Mouse (Mus musculus): ENCODE results near the gene Pik3c2b. TPM values are rescaled to one million over a fixed set of nuclear protein-coding genes. Genes with fewer than 3 reads are reported as not detected.

Pik3c2b gene
- total RNA-seq, 2 experiments from 2014 or later = 12.4 to 18.6 TPM

GRCm38 (mm10) chr1:133069275-133070120 is 24.0 kb downstream of the Pik3c2b start:
- no peak for DNase-seq (ENCODE audit: low spot score in 2 of 2)
- intact Hi-C loops (cut with DNase I) = no loop called here

- no peak for DNase-seq (ENCODE audit: low spot score in 2 of 2)
- intact Hi-C loops (cut with DNase I) = no loop called here
Observed at GRCm38 (mm10) chr1:133070157-133070556, 24.7 kb downstream of the Pik3c2b start.

GRCm38 (mm10) chr1:133071666-133072381 is 26.4 kb downstream of the Pik3c2b start:
- intact Hi-C loops (cut with DNase I) = no loop called here
- peak; percentile 55 to 69 for DNase-seq (ENCODE audit: low spot score in 2 of 2)

DNA sequence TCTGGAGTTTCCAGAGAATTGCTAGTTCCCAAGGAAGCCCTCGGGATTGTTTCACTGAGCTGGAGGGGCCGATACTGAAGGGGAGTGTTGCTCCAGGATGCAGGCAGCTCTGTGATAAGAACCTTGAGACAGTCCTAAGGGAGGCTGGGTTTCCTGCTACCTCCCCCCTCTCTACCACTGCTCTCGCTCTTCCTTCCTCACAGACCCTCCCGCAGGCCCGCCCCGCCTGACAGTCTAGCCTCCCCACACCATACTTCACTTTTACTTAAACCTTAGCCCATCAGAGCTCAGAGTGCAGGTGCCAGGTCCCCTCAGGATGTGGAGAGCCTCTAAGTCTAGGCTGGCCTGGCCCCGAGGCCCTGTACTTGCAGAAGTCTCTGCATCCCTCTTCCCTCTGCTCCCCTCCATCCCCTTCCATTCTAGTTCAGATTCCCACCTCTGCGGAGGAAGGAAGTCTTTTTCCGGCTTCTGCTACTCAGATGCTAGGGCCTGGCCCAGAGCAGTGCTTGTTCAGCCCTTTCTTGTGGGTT is 27.9 kb downstream of the Pik3c2b start:
- intact Hi-C loops (cut with DNase I) = no loop called here
- DNase-seq (ENCODE audit: low spot score in 2 of 2) = no peak

- intact Hi-C loops (cut with DNase I) = no loop called here
- no peak for DNase-seq (ENCODE audit: low spot score in 2 of 2)
Observed at GRCm38 (mm10) chr1:133074541-133074940, 29.1 kb downstream of the Pik3c2b start.

DNA sequence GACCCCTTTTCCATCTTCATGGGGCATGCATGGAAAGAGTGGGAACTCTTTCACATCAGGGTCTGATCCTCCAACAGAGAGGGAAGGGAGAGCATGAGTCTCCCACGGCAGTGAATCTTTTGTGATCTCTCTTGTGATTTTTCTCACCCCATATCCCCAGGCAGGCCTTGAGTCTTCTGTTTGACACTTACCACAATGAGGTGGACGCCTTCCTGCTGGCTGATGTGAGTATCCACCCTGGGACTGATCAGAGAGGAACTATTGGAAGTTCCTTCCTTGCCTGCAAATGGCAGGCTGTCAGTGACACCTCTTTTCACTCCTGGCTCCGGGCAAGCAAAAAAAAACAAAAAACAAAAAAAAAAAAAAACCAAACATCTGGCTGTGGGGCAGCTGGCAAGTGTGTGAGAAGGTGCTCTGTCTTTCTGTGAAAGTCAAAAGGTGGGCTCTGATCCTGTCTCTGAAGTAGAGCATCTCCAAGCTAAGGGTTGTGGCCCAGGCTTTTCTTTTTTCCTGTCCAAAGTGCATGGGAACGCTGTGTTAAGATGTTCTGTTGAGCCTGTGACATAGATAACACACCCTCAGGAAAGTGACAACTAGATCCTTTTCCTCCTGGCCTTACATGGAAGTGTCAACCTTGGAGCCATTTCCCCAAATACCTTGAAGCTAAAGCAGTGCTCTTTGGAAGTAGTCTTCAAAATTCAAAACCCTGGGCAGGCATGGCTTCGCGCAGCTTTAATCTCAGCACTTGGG is 30.4 kb downstream of the Pik3c2b start:
- intact Hi-C loops (cut with DNase I) = no loop called here
- DNase-seq (ENCODE audit: low spot score in 2 of 2) = no peak

DNA sequence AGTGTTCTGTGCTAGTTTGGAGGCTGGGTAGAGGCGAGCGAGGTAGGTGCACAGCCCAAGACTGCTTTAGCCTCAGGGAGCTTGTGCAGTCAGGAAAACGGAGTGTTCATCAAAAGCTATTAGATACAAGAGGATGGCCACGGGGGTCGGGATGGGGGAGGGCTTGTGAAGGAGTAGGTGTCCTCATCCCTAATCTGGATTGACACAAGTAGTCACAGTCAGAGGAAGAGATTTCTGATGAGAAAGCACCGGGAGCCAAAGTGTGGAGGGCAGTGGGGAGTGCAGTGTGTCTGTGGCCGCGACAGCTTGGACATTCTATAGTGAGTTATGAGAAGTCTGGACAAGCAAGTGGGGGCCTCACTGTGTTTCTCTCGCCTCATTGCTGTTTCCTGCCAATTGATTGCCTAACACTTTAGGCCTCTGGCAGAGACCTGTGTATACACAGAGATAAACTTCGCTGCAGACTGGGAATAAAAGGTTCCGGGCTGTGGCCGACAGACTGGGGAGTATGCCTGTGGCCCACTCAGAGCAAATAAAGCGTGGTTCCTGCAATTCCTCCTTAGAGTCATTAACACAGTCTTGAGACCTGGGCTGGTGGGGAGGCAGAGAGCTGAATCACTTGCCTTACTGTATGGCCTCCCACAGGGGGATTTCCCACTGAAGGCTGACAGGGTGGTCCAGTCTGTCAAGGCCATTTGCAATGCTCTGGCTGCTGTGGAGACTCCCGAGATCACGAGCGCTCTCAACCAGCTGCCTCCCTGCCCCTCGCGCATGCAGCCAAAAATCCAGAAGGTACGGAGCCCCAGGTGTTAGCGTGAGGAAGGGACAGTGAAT is 31.4 kb downstream of the Pik3c2b start:
- intact Hi-C loops (cut with DNase I) = no loop called here
- DNase-seq (ENCODE audit: low spot score in 2 of 2) = no peak

DNA sequence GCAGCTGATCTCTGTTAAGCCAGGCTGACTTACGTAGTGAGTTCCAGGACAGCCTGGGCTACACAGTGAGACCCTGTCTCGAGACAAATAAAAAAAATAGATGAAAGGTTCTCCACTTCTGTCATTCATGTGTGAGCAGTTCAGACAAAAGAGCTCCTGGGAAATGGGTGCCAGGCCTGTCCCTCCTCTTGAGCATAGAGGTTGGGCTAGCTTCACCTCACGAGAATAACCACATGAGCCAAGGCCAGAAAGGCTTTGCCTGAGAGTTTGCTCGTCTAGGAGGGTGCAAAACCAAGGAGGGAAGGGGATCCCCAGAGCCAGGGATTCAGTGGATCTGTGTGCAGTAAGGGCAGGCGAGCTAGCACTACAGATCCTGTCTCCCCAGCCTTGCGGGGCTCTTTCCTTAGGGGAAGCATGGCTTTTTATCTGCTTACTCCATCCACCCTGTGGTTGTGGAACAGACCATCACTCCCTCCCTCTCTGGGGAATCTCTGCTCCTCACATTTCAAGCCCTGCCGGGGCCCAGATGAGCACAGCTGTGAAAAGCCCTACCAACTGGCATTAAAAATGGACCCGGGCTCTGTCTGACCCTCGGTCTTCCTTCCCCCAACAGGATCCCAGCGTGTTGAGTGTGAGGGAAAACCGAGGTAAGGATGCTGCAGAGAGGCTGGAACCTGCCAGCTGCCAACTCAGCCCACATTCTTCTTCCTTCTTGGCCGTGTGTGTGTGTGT is 32.3 kb downstream of the Pik3c2b start:
- intact Hi-C loops (cut with DNase I) = no loop called here
- peak in 1 of 2 experiments; percentile 20 for DNase-seq (ENCODE audit: low spot score in 2 of 2)

DNA sequence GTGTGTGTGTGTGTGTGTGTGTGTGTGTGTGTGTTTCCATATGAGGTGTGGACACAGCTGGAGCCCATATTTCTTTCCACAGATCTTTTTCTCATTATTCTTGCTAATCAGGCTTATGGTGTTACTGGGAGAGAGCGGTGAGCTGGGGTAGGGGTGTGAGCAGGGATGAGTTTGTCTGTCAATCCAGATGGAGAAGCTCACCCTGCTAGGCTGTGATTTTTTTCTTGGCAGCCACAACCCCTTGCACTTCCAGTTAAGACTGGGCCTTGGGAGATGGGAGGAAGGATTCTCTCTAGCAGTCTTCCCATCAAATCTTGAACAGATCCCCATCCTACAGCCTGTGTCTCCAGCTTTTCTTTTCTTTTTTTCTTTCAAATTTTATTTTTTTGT is 32.9 kb downstream of the Pik3c2b start:
- intact Hi-C loops (cut with DNase I) = no loop called here
- no peak for DNase-seq (ENCODE audit: low spot score in 2 of 2)

- intact Hi-C loops (cut with DNase I) = no loop called here
- no peak for DNase-seq (ENCODE audit: low spot score in 2 of 2)
Observed at GRCm38 (mm10) chr1:133079509-133079908, 34.0 kb downstream of the Pik3c2b start.

GRCm38 (mm10) chr1:133080079-133080561 is 34.7 kb downstream of the Pik3c2b start:
- DNase-seq (ENCODE audit: low spot score in 2 of 2) = no peak
- intact Hi-C loops (cut with DNase I) = no loop called here

DNA sequence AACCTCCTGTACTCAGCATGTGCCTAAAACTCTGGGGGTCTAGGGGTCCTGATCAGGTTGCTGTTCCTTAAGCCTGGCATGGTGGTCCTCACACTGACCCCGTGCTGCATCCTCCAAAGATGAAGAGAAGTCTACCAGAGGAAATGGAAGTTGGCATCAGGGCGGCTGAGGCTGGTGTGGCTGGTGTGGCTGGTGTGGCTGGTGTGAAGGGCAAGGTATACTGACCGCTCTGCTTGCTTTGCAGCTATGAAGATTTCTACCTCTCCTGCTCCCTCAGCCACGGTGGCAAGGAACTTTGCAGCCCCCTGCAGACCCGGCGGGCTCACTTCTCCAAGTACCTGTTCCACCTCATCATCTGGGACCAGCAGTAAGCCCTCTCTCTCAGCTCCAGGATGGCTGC is 35.2 kb downstream of the Pik3c2b start:
- intact Hi-C loops (cut with DNase I) = no loop called here
- DNase-seq (ENCODE audit: low spot score in 2 of 2) = no peak

DNA sequence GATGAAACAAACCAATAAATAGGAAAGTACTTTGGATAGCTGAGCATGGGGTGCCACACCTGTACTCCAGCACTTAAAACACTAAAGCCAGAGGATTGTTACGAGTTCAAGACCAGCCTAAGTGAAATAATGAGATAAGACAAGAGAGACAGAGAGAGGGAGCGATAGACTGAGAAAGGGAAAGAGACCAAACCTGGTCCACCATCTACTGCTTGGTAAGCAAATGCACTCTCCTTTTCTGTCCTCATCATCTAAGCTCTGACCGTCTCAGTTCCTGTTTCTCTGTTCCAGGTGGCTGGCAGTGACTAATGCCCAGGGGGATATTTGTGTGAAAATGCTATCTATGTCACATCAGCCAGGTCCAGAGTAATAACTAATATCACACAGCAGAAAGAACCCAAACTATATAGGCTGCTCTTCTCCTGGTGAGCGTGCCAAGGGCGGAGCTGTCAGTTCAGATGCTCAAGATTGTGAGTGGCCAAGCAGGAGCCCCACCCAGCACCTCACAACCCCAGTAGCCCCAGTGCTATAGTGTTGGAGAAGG is 37.6 kb downstream of the Pik3c2b start:
- DNase-seq (ENCODE audit: low spot score in 2 of 2) = no peak
- intact Hi-C loops (cut with DNase I) = no loop called here

DNA sequence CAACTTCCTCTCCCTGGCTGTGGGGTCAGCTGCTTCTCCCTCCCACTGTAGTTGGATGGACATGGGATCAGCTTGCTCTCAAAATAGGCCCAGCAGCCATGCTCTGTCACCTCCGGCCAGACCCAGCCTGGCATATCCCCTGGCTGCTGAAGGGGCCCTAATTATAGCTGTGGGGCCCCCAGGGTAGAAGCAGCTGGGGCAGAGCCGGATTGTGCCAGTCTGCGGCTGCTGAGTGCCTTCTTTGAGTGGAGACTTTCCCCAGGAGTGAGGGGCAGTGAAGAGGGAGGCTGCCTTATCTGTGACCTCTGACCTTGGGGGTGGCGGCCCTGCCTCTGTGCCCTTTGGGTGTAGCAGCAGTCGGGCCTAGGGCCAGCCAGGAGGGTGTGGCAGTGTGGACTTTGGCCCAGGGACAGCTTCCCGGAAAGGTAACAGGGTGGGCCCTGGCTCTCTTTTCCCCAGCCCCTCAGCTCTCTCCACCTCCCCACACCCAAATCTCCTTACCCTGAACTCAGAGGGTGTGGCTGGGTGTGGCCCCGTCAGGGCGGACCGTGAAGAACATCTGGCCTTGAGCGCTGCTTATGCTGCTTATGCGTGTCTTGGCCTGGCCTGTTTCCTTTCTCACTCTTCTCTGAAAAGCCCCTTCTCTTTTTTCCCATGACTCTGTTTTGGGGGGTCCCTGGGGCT is 38.6 kb downstream of the Pik3c2b start:
- intact Hi-C loops (cut with DNase I) = no loop called here
- no peak for DNase-seq (ENCODE audit: low spot score in 2 of 2)

GRCm38 (mm10) chr1:133084708-133085416 is 39.4 kb downstream of the Pik3c2b start:
- intact Hi-C loops (cut with DNase I) = loop anchor here (5.0 kb wide), 1 partner anchor 38 kb away; the partner anchor contains the start of gene Pik3c2b
- no peak for DNase-seq (ENCODE audit: low spot score in 2 of 2)

DNA sequence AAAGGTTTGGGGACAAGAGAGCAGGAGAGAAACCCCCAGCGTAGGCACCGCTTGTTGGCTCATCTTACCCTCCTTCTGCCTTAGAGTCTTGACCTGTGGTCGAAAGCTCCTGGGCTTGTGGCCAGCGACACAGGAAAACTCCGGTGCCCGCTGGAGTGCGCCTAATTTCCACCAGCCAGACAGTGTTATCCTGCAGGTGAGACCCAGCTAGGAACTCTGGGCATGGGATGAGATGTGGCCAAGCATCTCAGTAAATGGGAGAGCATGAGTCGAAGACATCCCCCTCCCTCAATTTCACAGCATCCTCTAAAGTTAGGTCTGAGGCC is 39.9 kb downstream of the Pik3c2b start:
- intact Hi-C loops (cut with DNase I) = loop anchor here (5.0 kb wide), 1 partner anchor 38 kb away; the partner anchor contains the start of gene Pik3c2b
- DNase-seq (ENCODE audit: low spot score in 2 of 2) = no peak

DNA sequence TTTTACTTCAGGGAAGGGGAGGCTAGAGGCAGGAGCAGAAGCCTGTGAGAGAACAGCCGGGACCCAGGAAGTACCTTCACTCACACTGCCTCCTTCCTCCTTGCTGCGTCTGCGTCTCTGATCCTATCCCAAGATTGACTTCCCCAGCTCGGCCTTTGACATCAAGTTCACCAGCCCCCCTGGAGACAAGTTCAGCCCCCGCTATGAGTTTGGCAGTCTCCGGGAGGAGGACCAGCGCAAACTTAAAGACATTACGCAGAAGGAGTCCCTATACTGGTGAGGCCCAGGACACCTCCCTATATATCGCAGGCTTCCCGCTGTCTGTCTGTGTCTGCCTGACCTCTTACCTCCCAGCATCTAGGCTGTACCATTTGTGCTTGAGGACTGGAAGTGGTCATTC is 41.3 kb downstream of the Pik3c2b start:
- intact Hi-C loops (cut with DNase I) = loop anchor here (5.0 kb wide), 1 partner anchor 40 kb away; the partner anchor contains the start of gene Pik3c2b
- no peak for DNase-seq (ENCODE audit: low spot score in 2 of 2)
